Mouse (Mus musculus) erythroblast, embryonic 14.5 days (primary cell): ENCODE results near the gene Galr2. TPM values are rescaled to one million over a fixed set of nuclear protein-coding genes. Genes with fewer than 3 reads are reported as not detected.

Experiments used
- H3K27me3 ChIP-seq: 2 replicates; pipeline ENCODE4 v1.6.1; 2012; ENCODE audit warnings: inconsistent platforms; ENCODE audit not compliant: control insufficient read depth
- H3K36me3 ChIP-seq: 2 replicates; pipeline ENCODE4 v1.6.1; 2012; ENCODE audit warnings: mild to moderate bottlenecking, inconsistent platforms; ENCODE audit not compliant: control insufficient read depth
- H3K4me1 ChIP-seq: 2 replicates; pipeline ENCODE4 v1.6.1; 2012; ENCODE audit warnings: inconsistent platforms; ENCODE audit not compliant: control insufficient read depth
- H3K4me3 ChIP-seq: replicated peaks from 2 replicates; pipeline ENCODE3; 2012; ENCODE audit warnings: moderate library complexity, mild to moderate bottlenecking, inconsistent platforms
- H3K9me3 ChIP-seq: 2 replicates; pipeline ENCODE4 v1.6.1; 2012; ENCODE audit warnings: low read length, inconsistent platforms, mixed read lengths; ENCODE audit not compliant: control insufficient read depth
- GATA1 ChIP-seq: IDR thresholded peaks from 2 replicates; pipeline ENCODE4 v1.6.1; 2012; ENCODE audit warnings: low read length, inconsistent platforms, mixed read lengths
- TAL1 ChIP-seq: IDR thresholded peaks from 3 replicates; pipeline ENCODE4 v1.6.1; 2012; ENCODE audit warnings: low read length, inconsistent platforms, mixed read lengths
- polyA plus RNA-seq: library from polyadenylated mRNA; stranded (reverse); fragments of >175 nt; gene quantifications from 2 replicates; pipeline ENCODE4 v1.2.3, GENCODE M21; 2012

The Galr2 gene
- polyA plus RNA-seq, 1 experiment = not detected

DNA sequence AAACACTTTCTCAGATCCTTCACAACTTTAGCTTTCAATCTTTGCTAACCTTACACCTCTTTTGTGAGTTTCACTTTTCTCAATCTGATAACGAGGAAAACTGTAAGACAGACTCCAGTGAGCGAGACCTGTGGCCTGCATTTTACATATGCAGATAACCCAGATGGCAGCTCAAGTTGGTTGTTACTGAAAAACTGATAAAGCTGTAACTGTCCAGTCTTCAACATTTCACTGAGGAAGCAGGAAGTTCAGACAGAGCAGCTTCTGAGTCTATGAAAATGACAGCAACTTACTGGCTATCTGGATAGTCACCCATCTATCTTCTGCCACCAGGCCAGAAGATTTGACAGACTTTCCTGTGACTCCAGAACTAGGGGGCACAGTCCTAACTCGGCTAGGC, 28.9 kb downstream of the Galr2 start:
- Histone ChIP-seq H3K4me3 (no peak overlapping the region), H3K36me3 (peaks cover 7% of the 10 kb centered on the region), H3K9me3 (peaks cover 5% of the 10 kb centered on the region; the same call in 1 of the 2 replicates), H3K4me1 (peaks cover 32% of the 10 kb centered on the region), H3K27me3 (no peaks in the 10 kb centered on the region)
- TF ChIP-seq GATA1 (no peak), TAL1 (no peak)

DNA sequence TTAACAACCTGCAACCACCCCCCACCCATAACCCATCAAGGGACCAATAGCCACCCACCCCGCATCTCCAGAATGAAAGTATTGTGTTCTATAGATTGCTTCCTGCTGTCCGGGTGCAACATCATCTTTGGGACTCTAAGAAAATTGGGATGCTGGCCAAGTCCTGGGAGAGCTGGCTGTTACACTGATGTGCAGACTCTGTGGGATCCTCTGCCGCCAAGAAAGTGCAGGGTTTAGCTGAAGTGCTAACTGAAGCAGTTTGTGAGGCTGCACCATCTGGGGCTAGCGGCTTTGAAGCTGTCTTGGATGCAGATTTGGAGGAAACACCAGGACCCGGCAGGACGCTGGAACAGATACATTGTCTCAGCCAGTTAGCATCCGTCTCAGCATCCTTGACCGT, 30.4 kb downstream of the Galr2 start:
- H3K4me1 ChIP-seq = peaks cover 26% of the 10 kb centered on the region
- H3K9me3 ChIP-seq = no peaks in the 10 kb centered on the region
- H3K36me3 ChIP-seq = no peaks in the 10 kb centered on the region
- no peak overlapping the region for H3K4me3 ChIP-seq
- no peak for TF ChIP-seq GATA1
- TF ChIP-seq TAL1 = no peak
- H3K27me3 ChIP-seq = no peaks in the 10 kb centered on the region

DNA sequence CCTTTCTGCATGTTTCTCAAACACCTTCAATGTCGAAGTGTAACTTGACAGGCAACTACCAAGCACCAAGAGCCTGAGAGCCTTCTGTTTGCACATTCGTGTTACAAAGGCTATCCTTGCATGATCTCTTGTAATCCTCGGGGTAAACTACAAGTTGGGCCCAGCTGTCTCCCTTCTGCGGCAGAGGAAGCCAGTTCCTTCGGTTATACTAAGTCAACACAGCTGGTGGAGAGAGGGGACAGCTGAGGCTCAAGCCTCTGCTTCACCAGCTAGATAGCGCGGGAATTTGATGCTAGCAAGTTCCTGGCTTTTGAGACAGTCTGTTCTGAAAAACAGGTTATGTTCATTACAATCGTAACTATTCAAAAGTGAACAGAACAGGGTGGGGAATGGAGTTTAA, 31.6 kb downstream of the Galr2 start:
- Histone ChIP-seq H3K9me3 (no peaks in the 10 kb centered on the region), H3K36me3 (no peaks in the 10 kb centered on the region), H3K27me3 (no peaks in the 10 kb centered on the region), H3K4me1 (peaks cover 16% of the 10 kb centered on the region), H3K4me3 (no peak overlapping the region)
- no peak for TF ChIP-seq TAL1
- no peak for TF ChIP-seq GATA1

DNA sequence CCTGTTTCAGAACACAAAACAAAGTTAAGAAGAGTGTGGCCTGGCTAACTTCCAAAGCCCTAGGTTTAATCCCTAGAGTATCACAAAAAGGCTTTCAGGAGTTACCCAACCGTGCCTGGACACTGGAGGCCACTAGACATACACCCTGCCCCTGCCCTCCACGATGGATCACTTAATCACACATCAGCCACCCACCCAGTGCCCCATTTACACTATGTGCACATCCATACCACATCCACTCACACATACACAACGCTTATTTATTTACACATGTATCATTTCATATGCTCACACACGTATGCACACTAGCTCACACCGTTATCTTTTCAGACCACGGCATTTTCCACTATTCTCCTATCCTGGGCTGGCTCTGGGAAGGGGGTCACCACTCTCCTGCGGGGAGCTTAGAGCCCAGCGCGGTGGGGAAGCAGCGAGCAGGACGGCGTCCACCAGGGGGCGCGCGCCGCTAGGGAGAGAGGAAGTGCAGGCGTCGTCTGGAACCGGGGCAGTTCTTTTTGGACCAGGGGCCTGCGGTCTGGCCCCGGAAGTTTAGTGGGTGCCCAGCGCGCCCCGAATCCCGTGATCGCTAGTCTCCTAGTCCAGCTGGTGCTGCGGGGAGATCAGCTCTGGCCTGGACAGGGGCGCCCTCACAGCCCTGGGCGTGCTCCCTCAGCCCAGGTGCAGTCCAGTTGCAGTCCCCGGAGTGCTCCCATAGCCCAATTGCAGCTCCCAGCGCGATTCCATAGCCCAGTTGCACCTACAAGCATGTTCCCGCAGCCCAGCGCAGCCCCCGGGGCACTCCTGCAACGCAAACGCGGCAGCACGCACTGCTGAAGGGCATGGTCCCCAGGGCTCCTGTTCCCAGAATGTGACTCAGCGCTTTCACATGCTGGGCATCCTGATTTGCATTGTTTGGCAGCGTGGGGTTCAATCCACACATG, 38.2 kb downstream of the Galr2 start:
- Histone ChIP-seq H3K9me3 (no peaks in the 10 kb centered on the region), H3K4me3 (peak overlapping the region; percentile 45), H3K27me3 (peaks cover 4% of the 10 kb centered on the region; the same call in 1 of the 2 replicates), H3K4me1 (peaks cover 12% of the 10 kb centered on the region), H3K36me3 (no peaks in the 10 kb centered on the region)
- TF ChIP-seq TAL1 = no peak
- no peak for TF ChIP-seq GATA1

DNA sequence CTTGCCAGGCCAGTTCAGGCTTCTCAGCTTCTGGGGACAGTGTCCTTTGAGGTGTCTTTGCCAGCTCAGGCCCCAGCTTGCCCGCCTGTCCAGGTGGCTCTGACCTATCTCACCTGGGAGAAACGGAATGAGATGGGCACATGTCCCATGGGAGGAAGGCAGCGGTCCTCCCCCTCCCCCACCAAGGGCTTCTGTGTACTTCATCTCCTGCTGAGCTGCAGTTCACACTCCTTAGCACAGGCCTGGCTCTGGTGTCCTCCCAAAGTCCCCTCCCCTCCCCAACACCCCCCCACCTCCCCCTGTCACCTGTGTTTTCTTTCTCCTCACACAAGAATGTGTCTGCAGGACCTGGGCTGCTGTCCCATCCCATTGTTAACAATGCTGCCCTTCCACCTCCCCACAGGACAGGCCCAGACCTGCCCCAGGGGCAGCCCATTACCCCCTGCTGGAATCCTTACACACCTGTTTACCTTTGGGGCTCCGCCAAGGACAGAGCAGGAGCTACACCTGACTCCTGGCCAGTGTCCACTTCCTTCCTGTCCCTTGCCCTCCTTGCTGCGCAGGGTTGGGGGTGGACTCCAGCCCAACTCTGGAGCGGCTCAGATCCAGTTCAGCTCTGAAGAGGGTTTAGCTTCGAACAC, 46.3 kb downstream of the Galr2 start:
- no peak overlapping the region for H3K4me3 ChIP-seq
- H3K4me1 ChIP-seq = no peaks in the 10 kb centered on the region
- TF ChIP-seq GATA1 (no peak), TAL1 (no peak)
- no peaks in the 10 kb centered on the region for H3K36me3 ChIP-seq
- H3K9me3 ChIP-seq = no peaks in the 10 kb centered on the region
- H3K27me3 ChIP-seq = peaks cover 7% of the 10 kb centered on the region

DNA sequence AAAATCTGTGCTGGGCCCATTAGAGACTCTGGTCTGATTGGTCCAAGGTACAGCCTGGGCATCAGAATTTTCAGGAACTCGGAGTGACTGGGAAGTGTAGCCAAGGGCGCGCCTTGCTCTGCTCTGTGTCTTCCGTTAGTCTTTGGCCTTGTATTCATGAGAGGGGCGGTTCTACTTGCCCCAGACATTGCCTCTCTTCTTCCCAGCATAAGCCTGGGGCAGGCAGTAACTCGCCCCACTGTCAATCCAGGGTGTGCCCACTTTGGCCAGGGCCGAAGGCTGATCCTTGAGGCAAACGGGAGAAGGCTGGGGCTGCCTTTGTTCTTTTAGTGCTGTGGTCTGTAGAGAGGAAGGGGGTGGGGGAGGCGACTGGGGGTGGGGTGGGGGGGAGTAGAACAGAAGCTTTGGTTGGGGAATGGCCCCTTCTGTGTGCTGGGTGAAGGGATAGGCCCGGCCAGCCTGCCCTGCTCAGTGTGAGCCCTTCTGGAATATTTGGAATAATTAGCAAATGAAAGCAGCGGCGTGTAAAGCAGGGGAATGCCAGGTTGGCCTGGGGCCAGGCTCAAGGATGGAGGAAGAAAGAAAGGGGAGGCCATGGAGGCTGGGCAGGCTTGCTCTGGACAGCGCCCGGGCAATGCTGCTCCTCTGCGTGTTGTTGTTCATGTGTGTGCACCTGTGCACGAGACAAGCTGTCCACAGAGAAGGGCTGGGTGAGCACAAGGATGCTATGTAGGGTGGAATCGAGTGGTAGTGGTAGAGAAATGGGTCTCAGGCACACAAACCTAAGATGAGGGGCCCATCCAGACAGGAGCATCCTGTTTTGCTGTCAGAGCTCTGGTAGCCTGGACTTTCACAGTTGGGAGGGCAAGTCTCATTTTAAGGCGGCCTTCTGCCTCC, 48.8 kb downstream of the Galr2 start:
- H3K27me3 ChIP-seq = peaks cover 29% of the 10 kb centered on the region
- TF ChIP-seq TAL1 (no peak), GATA1 (no peak)
- peaks cover 3% of the 10 kb centered on the region; the same call in 1 of the 2 replicates for H3K4me1 ChIP-seq
- peaks cover 3% of the 10 kb centered on the region; the same call in 1 of the 2 replicates for H3K9me3 ChIP-seq
- H3K4me3 ChIP-seq = no peak overlapping the region
- H3K36me3 ChIP-seq = no peaks in the 10 kb centered on the region

DNA sequence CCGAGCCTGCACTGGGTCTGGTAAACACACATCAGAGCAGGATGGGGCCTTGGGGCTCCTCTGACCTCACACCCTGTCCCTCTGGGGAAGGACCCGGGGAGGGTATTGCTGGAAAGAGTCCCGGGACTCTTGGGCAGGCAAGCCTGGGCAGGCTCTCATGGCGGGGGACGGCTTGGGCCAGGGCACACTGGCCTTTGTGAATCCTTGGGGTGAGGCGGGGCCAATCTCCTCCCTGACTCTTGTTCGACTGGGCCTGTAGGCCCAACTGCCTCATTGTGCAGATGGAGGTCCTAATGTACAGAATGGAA, 49.4 kb downstream of the Galr2 start:
- H3K4me1 ChIP-seq = peaks cover 9% of the 10 kb centered on the region
- peaks cover 35% of the 10 kb centered on the region for H3K27me3 ChIP-seq
- no peaks in the 10 kb centered on the region for H3K36me3 ChIP-seq
- H3K9me3 ChIP-seq = peaks cover 3% of the 10 kb centered on the region; the same call in 1 of the 2 replicates
- no peak for TF ChIP-seq TAL1
- no peak overlapping the region for H3K4me3 ChIP-seq

DNA sequence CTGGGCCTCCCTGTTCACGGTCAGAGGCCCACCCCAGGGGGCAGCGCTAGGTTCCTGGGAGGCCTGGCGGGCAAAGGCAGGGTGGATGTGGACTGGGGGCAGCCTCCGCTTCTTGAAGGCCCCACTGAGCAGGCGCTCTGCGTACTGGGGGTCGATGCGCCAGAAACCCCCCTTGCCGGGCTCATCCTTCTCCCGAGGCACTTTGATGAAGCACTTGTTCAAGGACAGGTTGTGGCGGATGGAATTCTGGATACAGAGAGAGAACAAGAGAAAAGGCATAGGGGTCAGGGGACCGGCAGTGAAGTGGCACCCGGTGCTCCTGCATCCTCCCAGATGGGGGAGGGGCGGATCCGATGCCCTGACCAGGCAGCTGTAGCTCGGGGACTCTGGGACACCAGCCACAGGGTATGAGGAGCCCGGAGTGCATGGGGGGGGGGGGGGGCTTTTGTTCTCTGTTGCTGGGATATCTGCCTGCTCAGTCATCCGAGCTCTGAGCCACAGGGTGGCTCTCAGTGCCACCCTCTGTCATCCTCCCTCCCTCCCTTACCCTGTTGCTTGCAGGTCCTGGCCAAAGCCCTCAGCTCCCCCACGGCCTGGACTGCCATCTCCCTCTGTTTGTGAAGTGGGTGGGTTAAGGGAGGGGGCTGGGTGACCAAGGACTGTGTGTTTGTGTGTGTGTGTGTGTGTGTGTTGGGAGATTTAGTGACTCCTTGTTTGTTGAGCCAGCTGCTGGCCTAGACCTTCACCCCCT, 51.7 kb downstream of the Galr2 start:
- H3K36me3 ChIP-seq = no peaks in the 10 kb centered on the region
- H3K27me3 ChIP-seq = peaks cover 57% of the 10 kb centered on the region
- H3K4me3 ChIP-seq = no peak overlapping the region
- TF ChIP-seq TAL1 (no peak), GATA1 (no peak)
- peaks cover 16% of the 10 kb centered on the region for H3K4me1 ChIP-seq
- H3K9me3 ChIP-seq = peaks cover 3% of the 10 kb centered on the region; the same call in 1 of the 2 replicates
